Mouse (Mus musculus): ENCODE measurements around the gene Kras. TPM values are rescaled to one million over a fixed set of nuclear protein-coding genes. Genes with fewer than 3 reads are reported as not detected.

The Kras gene
- total RNA-seq (2023; ENCODE audit: inconsistent age) = 107 to 147 TPM (median 127 TPM) in 4 replicates

DNA sequence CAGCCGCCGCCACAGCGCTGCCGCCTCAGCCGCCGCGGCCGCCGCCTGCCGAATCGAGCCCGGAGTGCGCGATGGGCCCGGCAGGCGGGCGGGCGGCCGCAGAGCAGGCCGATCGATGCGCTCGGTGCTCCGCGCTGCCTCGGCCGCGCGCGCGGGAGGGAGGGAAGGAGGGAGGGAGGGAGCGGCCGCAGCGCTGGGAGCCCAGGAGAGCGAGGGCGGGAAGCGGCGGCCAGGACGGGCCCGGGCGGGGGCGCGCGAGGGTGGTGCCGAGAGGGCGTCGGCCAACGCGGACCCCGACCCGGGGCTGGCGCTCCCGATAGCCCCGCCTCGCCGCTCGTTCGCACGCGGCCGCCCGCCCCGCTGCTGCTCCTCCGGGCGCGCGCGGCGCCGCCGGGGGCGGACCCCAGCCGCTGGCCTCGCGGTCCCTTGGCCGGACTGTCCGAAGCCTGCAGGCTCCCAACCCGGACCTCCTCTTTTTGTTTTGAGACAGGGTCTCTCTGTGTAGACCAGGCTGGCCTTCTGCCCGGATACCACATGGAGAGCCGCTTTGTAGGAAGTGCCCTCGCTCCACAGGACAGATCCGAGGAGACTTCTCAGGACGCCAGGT lies at the start of gene Kras:
Kras (minus strand) TSS at position 55 of the 607 bp plus-strand sequence.

DNA sequence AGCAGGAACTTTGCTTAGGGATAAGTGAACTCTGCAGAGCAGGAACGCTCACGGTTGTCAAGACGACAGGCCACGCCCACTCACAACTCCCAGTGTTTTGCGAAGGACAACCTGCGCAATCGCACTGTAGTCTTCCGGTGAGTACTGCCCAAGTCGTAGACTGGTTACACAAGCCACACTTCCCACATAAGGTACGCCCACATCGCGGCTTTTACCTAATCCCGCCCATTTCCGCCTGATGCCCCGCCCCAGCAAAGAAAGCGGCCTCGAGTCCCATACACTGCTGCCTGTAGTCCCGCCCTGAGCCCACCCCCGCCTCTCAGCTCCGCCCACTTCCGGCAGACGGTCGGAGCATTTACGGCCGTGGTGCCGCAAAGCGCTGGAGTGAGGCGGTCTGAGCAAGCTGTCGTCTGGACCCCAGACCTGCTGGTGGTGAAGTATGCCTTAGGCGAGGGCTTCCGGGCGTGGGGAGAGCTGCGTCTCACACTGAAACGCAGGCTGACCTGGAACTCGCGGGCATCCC lies 39.2 kb downstream of the Kras start, which contains the start of the genes Casc1 and Etfrf1:
Casc1 (minus strand) TSS at position 190 of the 523 bp plus-strand sequence.
Etfrf1 (plus strand) TSS at position 319 of the 523 bp plus-strand sequence.

Other genes with a start within 250 kb of the Kras start
- gene Bcat1, start 174.1 kb downstream of the Kras start, total RNA-seq (2023; ENCODE audit: inconsistent age) = 0.90 to 2.6 TPM (median 1.8 TPM) in 4 replicates
- gene Lrmp, start 134.6 kb downstream of the Kras start, total RNA-seq (2023; ENCODE audit: inconsistent age) = 345 to 418 TPM (median 366 TPM) in 4 replicates
- 1.1 to 2.0 TPM (median 1.4 TPM) in 4 replicates for gene Casc1, start 39.2 kb downstream of the Kras start, total RNA-seq (2023; ENCODE audit: inconsistent age)
- 11.2 to 17.4 TPM (median 13.2 TPM) in 4 replicates for gene Etfrf1, start 39.1 kb downstream of the Kras start, total RNA-seq (2023; ENCODE audit: inconsistent age)

Data from B cell, adult (primary cell).